Mouse (Mus musculus): ENCODE measurements around the gene Bmpr1a.

Gene Bmpr1a

GRCm38 (mm10) chr14:34504377-34504776 is 1.2 kb upstream of the Bmpr1a start:
- no peak for DNase-seq

- DNase-seq, result no peak
Observed at GRCm38 (mm10) chr14:34503759-34504158, 618 bp upstream of the Bmpr1a start.

- peak; percentile 90 for DNase-seq
Observed at GRCm38 (mm10) chr14:34502475-34503324, 441 bp downstream of the Bmpr1a start.

- peak; percentile 41 for DNase-seq
Observed at GRCm38 (mm10) chr14:34501804-34502474, 1.2 kb downstream of the Bmpr1a start.

GRCm38 (mm10) chr14:34501447-34501803 is 1.7 kb downstream of the Bmpr1a start:
- no peak for DNase-seq

GRCm38 (mm10) chr14:34500309-34500708 is 2.8 kb downstream of the Bmpr1a start:
- DNase-seq, result no peak

GRCm38 (mm10) chr14:34499664-34500063 is 3.5 kb downstream of the Bmpr1a start:
- no peak for DNase-seq

GRCm38 (mm10) chr14:34497346-34497745 is 5.8 kb downstream of the Bmpr1a start:
- DNase-seq, result no peak

- no peak for DNase-seq
Observed at GRCm38 (mm10) chr14:34493682-34494081, 9.5 kb downstream of the Bmpr1a start.

GRCm38 (mm10) chr14:34492688-34493087 is 10.5 kb downstream of the Bmpr1a start:
- DNase-seq, result no peak

- DNase-seq, result no peak
Observed at GRCm38 (mm10) chr14:34490965-34491364, 12.2 kb downstream of the Bmpr1a start.

- no peak for DNase-seq
Observed at GRCm38 (mm10) chr14:34489928-34490327, 13.2 kb downstream of the Bmpr1a start.

- DNase-seq, result no peak
Observed at GRCm38 (mm10) chr14:34486169-34486568, 17.0 kb downstream of the Bmpr1a start.

- DNase-seq, result no peak
Observed at GRCm38 (mm10) chr14:34483469-34484341, 19.4 kb downstream of the Bmpr1a start.

- no peak for DNase-seq
Observed at GRCm38 (mm10) chr14:34471591-34471990, 31.6 kb downstream of the Bmpr1a start.

- DNase-seq, result no peak
Observed at GRCm38 (mm10) chr14:34466291-34466690, 36.9 kb downstream of the Bmpr1a start.

- no peak for DNase-seq
Observed at GRCm38 (mm10) chr14:34459386-34459785, 43.8 kb downstream of the Bmpr1a start.

GRCm38 (mm10) chr14:34458880-34459279 is 44.3 kb downstream of the Bmpr1a start:
- DNase-seq, result no peak

GRCm38 (mm10) chr14:34454282-34454681 is 48.9 kb downstream of the Bmpr1a start:
- no peak for DNase-seq

GRCm38 (mm10) chr14:34453648-34454047 is 49.5 kb downstream of the Bmpr1a start:
- DNase-seq, result peak; percentile 13

GRCm38 (mm10) chr14:34451872-34452271 is 51.3 kb downstream of the Bmpr1a start:
- no peak for DNase-seq

GRCm38 (mm10) chr14:34450451-34450850 is 52.7 kb downstream of the Bmpr1a start:
- DNase-seq, result no peak

- no peak for DNase-seq
Observed at GRCm38 (mm10) chr14:34449807-34450206, 53.3 kb downstream of the Bmpr1a start.
